Mouse (Mus musculus) stomach, postnatal 0 days (tissue): ENCODE measurements around the gene Zfp652.

Experiments used
- CTCF ChIP-seq: IDR thresholded peaks from 2 replicates; pipeline ENCODE4 v1.5.1; 2016; ENCODE audit warnings: antibody characterized with exemption, low read depth, mild to moderate bottlenecking, moderate library complexity
- EP300 ChIP-seq: optimal IDR thresholded peaks from 2 replicates; pipeline ENCODE3; 2016; ENCODE audit warnings: antibody characterized with exemption

GRCm38 (mm10) chr11:95842953-95843352 is 130.5 kb downstream of the Zfp652 start:
- TF ChIP-seq CTCF (no peak), EP300 (no peak)
